Mouse (Mus musculus) granulocyte monocyte progenitor cell, adult 5-6 weeks (primary cell): ENCODE results near the gene Rpl21. TPM values are rescaled to one million over a fixed set of nuclear protein-coding genes. Genes with fewer than 3 reads are reported as not detected.

Experiments
- ATAC-seq: replicated peaks from 2 replicates; pipeline ENCODE4 v1.8.0; 2016; ENCODE audit warnings: mild to moderate bottlenecking, moderate TSS enrichment, inconsistent platforms; ENCODE audit not compliant: poor library complexity, severe bottlenecking
- total RNA-seq, 2 experiments: library from RNA; stranded (forward) in 1 of 2; stranded (reverse) in 1 of 2; fragments of 200-712, 200-1000 nt in 1 of 2; fragments of >200 nt in 1 of 2; fragmentation: Nextera tagmentation in 1 of 2; gene quantifications; 2 replicates each; pipeline ENCODE4 v1.2.3; 2014 to 2017

Gene Rpl21
- total RNA-seq, 2 experiments from 2014 or later, result 1,991 to 2,594 TPM

DNA sequence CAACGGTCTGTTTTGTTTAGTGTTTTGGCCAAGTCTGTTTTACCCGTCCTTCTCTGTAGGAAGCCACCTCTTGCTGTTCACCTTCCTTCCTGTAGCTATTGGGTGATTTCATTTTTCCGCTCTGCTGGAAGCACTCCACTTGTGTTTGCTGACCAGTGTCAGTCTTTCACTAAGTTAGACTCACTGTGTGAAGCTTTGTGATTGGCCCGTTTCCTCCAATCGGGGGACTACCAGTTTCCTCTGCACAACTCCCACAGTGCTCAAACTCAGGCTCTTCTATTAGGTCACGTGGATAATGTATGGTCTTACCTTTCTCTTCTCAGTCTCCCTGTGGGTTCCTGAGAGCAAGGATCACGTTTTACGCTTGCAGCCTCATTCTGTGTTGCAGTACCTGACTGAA is 3.2 kb upstream of the Rpl21 start:
- peak; percentile 67 for ATAC-seq

- peak; percentile 0; the same call in 1 of the 2 replicates for ATAC-seq
These were observed 288 bp upstream of the Rpl21 start for GRCm38 (mm10) chr5:146832435-146832768.

DNA sequence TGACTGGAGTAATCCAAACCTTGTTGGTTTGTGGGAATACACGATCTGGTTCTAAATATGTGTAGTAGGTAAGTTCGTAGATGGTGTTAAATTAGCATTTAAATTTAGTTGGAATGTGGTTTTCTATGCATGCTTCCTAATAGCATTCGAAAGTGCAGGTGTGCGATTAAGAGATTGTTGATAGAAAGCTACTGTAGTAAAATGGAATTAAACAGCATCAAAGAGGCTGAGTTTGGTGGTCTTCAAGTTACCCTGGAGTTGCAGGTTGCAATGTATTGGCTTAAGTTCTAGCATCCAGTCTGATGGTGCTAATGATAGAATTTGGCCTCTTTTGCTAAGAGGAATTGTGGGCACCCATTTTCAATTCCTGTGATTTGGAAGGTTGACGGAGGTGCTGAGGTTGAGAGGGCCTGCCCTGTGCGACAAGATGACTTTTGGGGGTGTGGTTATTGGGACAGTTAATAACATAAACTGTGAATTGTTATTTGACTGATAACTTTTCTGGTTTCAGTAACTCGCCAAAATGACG is 1.0 kb downstream of the Rpl21 start:
- no peak for ATAC-seq

DNA sequence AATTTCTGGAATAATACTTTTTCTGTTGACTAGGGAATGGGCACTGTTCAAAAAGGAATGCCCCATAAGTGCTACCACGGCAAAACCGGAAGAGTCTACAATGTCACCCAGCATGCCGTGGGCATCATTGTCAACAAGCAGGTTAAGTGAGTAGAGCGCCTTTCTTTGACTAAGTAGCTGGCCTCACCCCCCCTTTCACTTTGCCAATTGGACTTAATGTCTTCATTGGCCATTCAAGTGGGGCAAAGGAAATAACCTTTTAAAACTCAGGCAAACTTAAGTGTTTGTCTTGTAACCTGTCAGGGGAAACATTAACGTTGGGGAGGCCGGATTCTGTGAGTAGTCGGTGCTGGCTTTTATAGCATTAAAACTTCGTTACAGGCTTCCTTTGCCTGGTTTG is 2.3 kb downstream of the Rpl21 start:
- no peak for ATAC-seq

GRCm38 (mm10) chr5:146837967-146838720 is 5.5 kb downstream of the Rpl21 start:
- no peak for ATAC-seq

- no peak for ATAC-seq
These were observed 6.4 kb downstream of the Rpl21 start for GRCm38 (mm10) chr5:146838836-146839648.

GRCm38 (mm10) chr5:146839760-146840159 is 7.1 kb downstream of the Rpl21 start:
- no peak for ATAC-seq

DNA sequence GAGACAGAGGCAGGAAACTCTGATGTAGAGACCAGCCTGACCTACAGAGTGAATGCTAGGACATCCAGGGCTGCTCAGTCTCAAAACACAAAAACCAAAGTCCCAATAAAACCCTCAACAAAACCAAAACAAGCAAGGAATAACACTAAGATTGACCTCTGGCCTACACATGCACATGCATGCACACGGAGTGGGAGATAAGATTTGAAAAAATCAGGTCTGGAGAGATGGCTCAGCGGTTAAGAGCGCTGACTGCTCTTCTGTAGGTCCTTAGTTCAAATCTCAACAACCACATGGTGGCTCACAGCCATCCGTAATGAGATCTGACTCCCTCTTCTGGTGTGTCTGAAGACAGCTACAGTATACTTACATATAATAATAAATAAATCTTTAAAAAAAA is 7.7 kb downstream of the Rpl21 start:
- no peak for ATAC-seq

DNA sequence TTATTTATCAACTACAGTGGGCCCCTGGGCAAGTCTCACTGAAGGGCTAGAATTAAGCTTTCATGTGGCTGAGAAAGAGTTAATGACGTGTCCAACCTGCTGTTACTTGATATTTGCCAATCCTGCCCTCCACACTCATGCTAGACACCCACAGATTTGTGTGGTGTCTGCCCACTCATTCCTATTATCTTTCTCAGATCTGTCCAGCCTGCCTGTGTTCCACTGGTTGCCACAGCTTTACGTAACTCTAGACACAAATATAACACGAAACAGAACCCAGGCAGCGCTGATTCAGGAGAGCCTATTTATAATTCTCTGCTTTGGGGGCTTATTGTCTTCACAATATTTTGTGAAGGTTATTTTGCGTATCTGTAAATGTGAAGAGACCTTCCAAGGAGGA is 8.6 kb downstream of the Rpl21 start:
- no peak for ATAC-seq

DNA sequence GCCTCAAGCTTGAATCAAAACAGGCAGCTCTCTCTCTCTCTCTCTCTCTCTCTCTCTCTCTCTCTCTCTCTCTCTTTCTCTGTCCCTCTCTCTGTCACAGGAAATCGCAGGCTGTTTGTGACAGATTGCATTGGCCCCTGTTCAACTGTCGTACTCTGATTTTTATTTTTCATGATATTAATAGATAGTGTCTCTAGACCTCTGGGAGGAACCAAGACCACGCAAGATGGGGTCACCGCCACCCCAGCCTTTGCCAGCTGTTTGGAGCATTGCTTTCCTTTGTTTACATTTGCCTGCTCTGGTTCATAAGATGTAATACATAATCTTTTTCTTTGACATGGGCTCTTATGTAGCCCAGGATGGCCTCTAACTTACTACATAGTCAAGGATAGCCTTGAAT is 9.3 kb downstream of the Rpl21 start:
- ATAC-seq, result no peak

- peak; percentile 54 for ATAC-seq
These were observed 11.7 kb downstream of the Rpl21 start for GRCm38 (mm10) chr5:146844301-146844941.

- peak; percentile 87 for ATAC-seq
These were observed 12.3 kb downstream of the Rpl21 start, which contains the start of gene Rasl11a for GRCm38 (mm10) chr5:146844945-146845365. Gene Rasl11a (plus strand): TSS chr5:146845071.

DNA sequence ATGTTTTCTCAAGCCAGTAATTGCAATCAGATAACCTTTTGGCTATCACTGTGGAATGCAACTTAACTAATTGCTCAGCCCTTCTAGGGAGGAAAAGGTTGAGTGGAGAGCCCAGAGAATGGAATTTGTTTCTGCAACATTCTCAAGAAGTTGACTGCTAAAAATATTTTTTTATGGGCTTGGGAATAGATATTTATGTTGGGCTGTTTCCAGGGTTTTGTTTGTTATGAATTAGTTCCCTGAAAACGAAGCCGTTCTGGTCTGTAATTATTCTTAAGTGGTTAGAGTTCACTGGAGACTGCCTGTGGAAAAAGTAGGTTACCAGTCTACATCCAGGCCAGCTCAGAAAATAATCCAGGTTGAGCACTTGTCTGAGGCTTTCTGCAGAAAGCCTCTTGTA is 13.8 kb downstream of the Rpl21 start:
- ATAC-seq, result no peak

- ATAC-seq, result peak; percentile 41
These were observed 16.4 kb downstream of the Rpl21 start for GRCm38 (mm10) chr5:146848936-146849582.

- ATAC-seq, result no peak
These were observed 23.4 kb downstream of the Rpl21 start for GRCm38 (mm10) chr5:146856106-146856505.

DNA sequence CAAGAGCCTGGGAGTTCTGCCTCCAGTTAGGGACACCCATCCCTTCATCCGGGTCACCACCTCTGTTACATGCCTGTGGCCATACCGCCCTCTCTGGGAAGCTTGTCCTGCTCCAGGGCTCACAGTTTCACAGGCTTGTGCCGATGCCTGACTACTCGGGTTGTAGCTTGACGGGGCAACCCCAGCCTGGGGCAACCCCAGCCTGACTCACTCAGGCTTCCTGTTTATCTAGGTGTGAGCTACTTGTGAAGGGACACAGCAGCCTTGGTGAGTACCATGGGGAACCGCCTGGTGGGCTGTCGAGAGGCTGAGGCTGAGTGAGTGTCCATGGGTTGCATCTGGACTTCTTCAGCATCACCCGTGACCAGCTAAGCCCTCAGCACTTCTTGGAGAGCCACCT is 24.9 kb downstream of the Rpl21 start:
- ATAC-seq, result no peak

GRCm38 (mm10) chr5:146858772-146859171 is 26.1 kb downstream of the Rpl21 start:
- no peak for ATAC-seq

- no peak for ATAC-seq
These were observed 26.6 kb downstream of the Rpl21 start for GRCm38 (mm10) chr5:146859246-146859645.

- no peak for ATAC-seq
These were observed 27.7 kb downstream of the Rpl21 start for GRCm38 (mm10) chr5:146860222-146860998.

DNA sequence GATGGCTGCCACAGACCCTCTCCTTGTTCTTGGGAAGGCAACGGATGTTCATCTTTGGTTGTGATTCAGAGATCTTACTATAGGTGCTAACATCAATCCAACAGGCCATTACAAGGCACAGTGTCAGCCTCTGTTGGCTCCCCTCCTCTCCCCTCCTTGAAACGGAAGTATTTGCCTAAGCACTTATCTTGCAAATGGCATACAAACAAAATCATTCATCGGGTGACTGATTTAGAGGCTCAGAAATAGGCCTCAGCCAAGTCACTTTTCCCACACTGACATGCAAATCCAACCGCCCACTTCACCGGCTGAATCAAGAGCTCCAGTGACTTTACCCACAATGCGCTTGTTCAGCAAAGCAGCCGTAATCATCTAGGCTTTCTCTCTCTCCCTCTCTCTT is 28.9 kb downstream of the Rpl21 start:
- no peak for ATAC-seq
